Comparison of ENCODE assay signal across 8 mouse cellular contexts in the genomic region with DNA sequence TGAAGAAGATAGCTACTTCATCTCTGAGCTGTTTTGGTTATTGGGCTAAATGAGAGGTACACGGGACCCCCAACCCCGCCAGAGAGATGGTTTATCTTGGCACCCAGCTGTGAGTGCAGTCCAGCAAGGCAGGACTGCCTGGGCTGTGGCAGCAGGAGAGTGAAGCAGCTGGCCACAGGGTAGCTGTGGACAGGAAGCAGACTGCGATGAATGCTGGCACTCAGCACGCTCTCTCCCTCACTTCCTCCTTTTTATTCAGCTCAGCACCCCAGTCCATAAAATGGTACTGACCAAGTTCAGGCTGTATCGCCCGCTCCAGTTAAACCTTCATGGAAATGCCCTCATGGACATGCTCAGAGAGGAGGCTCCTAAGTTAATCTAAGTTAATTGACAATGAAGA.
DNase-seq lines count a peak whose midpoint lies in the region; ATAC-seq and TF ChIP-seq lines count a peak whose summit lies in the region.

No protein-coding gene starts in this region.

- H3K27ac ChIP-seq in neural tube, embryonic 12.5 days: no peak overlapping the region
- no peak overlapping the region for H3K27ac ChIP-seq in liver, adult 2 months (replicated peaks; ENCODE audit: insufficient read depth, low read depth, low read length)
- H3K27ac ChIP-seq in neural tube, embryonic 15.5 days (replicated peaks): peak overlapping the region; percentile 4; the same call in 1 of the 2 replicates

- H3K4me3 ChIP-seq in neural tube, embryonic 12.5 days: no peak overlapping the region
- H3K4me3 ChIP-seq in liver, adult 2 months (ENCODE audit: insufficient read depth, low read depth, low read length): no peak overlapping the region
- no peak overlapping the region for H3K4me3 ChIP-seq in neural tube, embryonic 15.5 days (replicated peaks)

- TF ChIP-seq CTCF in liver, adult 2 months (IDR thresholded peaks at IDR 0.05; ENCODE audit: low read depth, low read length): no peak

- DNase-seq in frontal cortex, postnatal 36 days (ENCODE audit: low spot score in 2 of 2): no peak
- no peak for DNase-seq in neural tube, embryonic 10.5 days (ENCODE audit: extremely low spot score, low spot score)
- peak; percentile 19 for DNase-seq in liver, adult 2 months (ENCODE audit: extremely low read depth, low read depth, low spot score)
- no peak for DNase-seq in thymus, postnatal 14 days

- no peaks in the 10 kb centered on the region for H3K27me3 ChIP-seq in neural tube, embryonic 12.5 days (replicated peaks)
- no peaks in the 10 kb centered on the region for H3K27me3 ChIP-seq in liver, adult 2 months (ENCODE audit: control insufficient read depth, insufficient read depth, low read length)
- no peaks in the 10 kb centered on the region for H3K27me3 ChIP-seq in neural tube, embryonic 15.5 days (replicated peaks)

- peaks cover 39% of the 10 kb centered on the region for H3K4me1 ChIP-seq in neural tube, embryonic 12.5 days
- no peaks in the 10 kb centered on the region for H3K4me1 ChIP-seq in liver, adult 2 months (ENCODE audit: control insufficient read depth, insufficient read depth, low read length)
- peaks cover 34% of the 10 kb centered on the region for H3K4me1 ChIP-seq in neural tube, embryonic 15.5 days

- no peak overlapping the region for H3K4me2 ChIP-seq in neural tube, embryonic 12.5 days (replicated peaks)
- H3K4me2 ChIP-seq in neural tube, embryonic 15.5 days: no peak overlapping the region

- no peak for TF ChIP-seq POLR2A in liver, adult 2 months (IDR thresholded peaks at IDR 0.05; ENCODE audit: extremely low read depth, insufficient read depth, low read length)

- no peaks in the 10 kb centered on the region for H3K9me3 ChIP-seq in neural tube, embryonic 12.5 days
- H3K9me3 ChIP-seq in neural tube, embryonic 15.5 days (replicated peaks): no peaks in the 10 kb centered on the region

- H3K79me2 ChIP-seq in liver, adult 2 months (ENCODE audit: control insufficient read depth, insufficient read depth, low read length): no peaks in the 10 kb centered on the region

- WGBS in neural tube, embryonic 12.5 days: 43% methylated on average over 6 of the region's 6 CpGs
- WGBS in liver, adult 2 months: 57% methylated on average over 6 of the region's 6 CpGs
- WGBS in neural tube, embryonic 15.5 days: 26% methylated on average over 6 of the region's 6 CpGs

- H3K36me3 ChIP-seq in neural tube, embryonic 12.5 days: no peaks in the 10 kb centered on the region
- H3K36me3 ChIP-seq in liver, adult 2 months (ENCODE audit: control insufficient read depth, insufficient read depth, low read length): no peaks in the 10 kb centered on the region
- H3K36me3 ChIP-seq in neural tube, embryonic 15.5 days: no peaks in the 10 kb centered on the region

- ATAC-seq in frontal cortex, adult (ENCODE audit: low TSS enrichment): peak; percentile 41
- peak; percentile 38; the same call in 1 of the 2 replicates for ATAC-seq in neural tube, embryonic 12.5 days (ENCODE audit: low FRiP score, low read depth)
- peak; percentile 76; the same call in 1 of the 2 replicates for ATAC-seq in neural tube, embryonic 15.5 days (ENCODE audit: low FRiP score)
- no peak for ATAC-seq in inflammation-experienced regulatory T-cells, adult 6 months

- no peak overlapping the region for H3K9ac ChIP-seq in neural tube, embryonic 12.5 days
- H3K9ac ChIP-seq in liver, adult 2 months (ENCODE audit: low read depth, low read length): no peak overlapping the region
- H3K9ac ChIP-seq in neural tube, embryonic 15.5 days (replicated peaks): no peak overlapping the region
